Mouse (Mus musculus): ENCODE measurements around the gene Nrxn1. TPM values are rescaled to one million over a fixed set of nuclear protein-coding genes. Genes with fewer than 3 reads are reported as not detected.
"Not testable (repeated sequence)": the region's sequence is repeated elsewhere in the genome, so short reads cannot be mapped to it uniquely, and the experiment has no call there.

Nrxn1 gene
- polyA plus RNA-seq, 1 experiment from 2014 or later: 285 TPM

- H3K9me3 ChIP-seq (ENCODE audit: control insufficient read depth, low read length); H3K27me3 ChIP-seq (ENCODE audit: control insufficient read depth, insufficient read depth, low read length); H3K4me1 ChIP-seq (ENCODE audit: control insufficient read depth, insufficient read depth, low read length); H3K4me3 ChIP-seq (ENCODE audit: low read depth, low read length); H3K36me3 ChIP-seq (ENCODE audit: control insufficient read depth, insufficient read depth, low read length); H3K9ac ChIP-seq (replicated peaks; ENCODE audit: low read depth, low read length); H3K4me2 ChIP-seq (ENCODE audit: low read depth, low read length); ATAC-seq (ENCODE audit: low read depth); H3K27ac ChIP-seq (ENCODE audit: low read depth, low read length): not testable (repeated sequence)
- 61% methylated on average over 7 of the region's 7 CpGs for WGBS
Observed at GRCm38 (mm10) chr17:90503999-90504398, 588.9 kb downstream of the Nrxn1 start.

- H3K27ac ChIP-seq (ENCODE audit: low read depth, low read length): no peak overlapping the region
- H3K4me1 ChIP-seq (ENCODE audit: control insufficient read depth, insufficient read depth, low read length): no peaks in the 10 kb centered on the region
- H3K36me3 ChIP-seq (ENCODE audit: control insufficient read depth, insufficient read depth, low read length): no peaks in the 10 kb centered on the region
- no peaks in the 10 kb centered on the region for H3K9me3 ChIP-seq (ENCODE audit: control insufficient read depth, low read length)
- H3K4me2 ChIP-seq (ENCODE audit: low read depth, low read length): no peak overlapping the region
- WGBS: 50% methylated on average over 6 of the region's 6 CpGs
- H3K27me3 ChIP-seq (ENCODE audit: control insufficient read depth, insufficient read depth, low read length): no peaks in the 10 kb centered on the region
- H3K4me3 ChIP-seq (ENCODE audit: low read depth, low read length): no peak overlapping the region
- ATAC-seq (ENCODE audit: low read depth): peak; percentile 65; the same call in 1 of the 2 replicates
- no peak overlapping the region for H3K9ac ChIP-seq (replicated peaks; ENCODE audit: low read depth, low read length)
Observed at GRCm38 (mm10) chr17:90501023-90501675, 591.7 kb downstream of the Nrxn1 start.

GRCm38 (mm10) chr17:90479531-90480250 lies 613.2 kb downstream of the Nrxn1 start:
- Histone ChIP-seq H3K4me3 (ENCODE audit: low read depth, low read length) (no peak overlapping the region), H3K36me3 (ENCODE audit: control insufficient read depth, insufficient read depth, low read length) (no peaks in the 10 kb centered on the region), H3K27ac (ENCODE audit: low read depth, low read length) (peak overlapping the region; percentile 3; the same call in 1 of the 2 replicates), H3K9ac (replicated peaks; ENCODE audit: low read depth, low read length) (no peak overlapping the region), H3K27me3 (ENCODE audit: control insufficient read depth, insufficient read depth, low read length) (no peaks in the 10 kb centered on the region), H3K4me2 (ENCODE audit: low read depth, low read length) (no peak overlapping the region), H3K9me3 (ENCODE audit: control insufficient read depth, low read length) (no peaks in the 10 kb centered on the region), H3K4me1 (ENCODE audit: control insufficient read depth, insufficient read depth, low read length) (no peaks in the 10 kb centered on the region)
- ATAC-seq (ENCODE audit: low read depth): peak; percentile 92

GRCm38 (mm10) chr17:90456748-90457147 lies 636.1 kb downstream of the Nrxn1 start:
- no peaks in the 10 kb centered on the region for H3K27me3 ChIP-seq (ENCODE audit: control insufficient read depth, insufficient read depth, low read length)
- 0 out of 2 replicates have a peak overlapping the region, but pooled peaks have one; percentile 66 for H3K4me3 ChIP-seq (ENCODE audit: low read depth, low read length)
- H3K9ac ChIP-seq (replicated peaks; ENCODE audit: low read depth, low read length): no peak overlapping the region
- 37% methylated on average over 5 of the region's 5 CpGs for WGBS
- H3K4me1 ChIP-seq (ENCODE audit: control insufficient read depth, insufficient read depth, low read length): peaks cover 5% of the 10 kb centered on the region; the same call in 1 of the 2 replicates
- peak overlapping the region; percentile 64 for H3K4me2 ChIP-seq (ENCODE audit: low read depth, low read length)
- H3K9me3 ChIP-seq (ENCODE audit: control insufficient read depth, low read length): no peaks in the 10 kb centered on the region
- ATAC-seq (ENCODE audit: low read depth): no peak
- 0 out of 2 replicates have a peak overlapping the region, but pooled peaks have one; percentile 91 for H3K27ac ChIP-seq (ENCODE audit: low read depth, low read length)
- no peaks in the 10 kb centered on the region for H3K36me3 ChIP-seq (ENCODE audit: control insufficient read depth, insufficient read depth, low read length)

- Histone ChIP-seq H3K4me1 (ENCODE audit: control insufficient read depth, insufficient read depth, low read length) (peaks cover 5% of the 10 kb centered on the region; the same call in 1 of the 2 replicates), H3K27me3 (ENCODE audit: control insufficient read depth, insufficient read depth, low read length) (no peaks in the 10 kb centered on the region), H3K9me3 (ENCODE audit: control insufficient read depth, low read length) (no peaks in the 10 kb centered on the region), H3K36me3 (ENCODE audit: control insufficient read depth, insufficient read depth, low read length) (no peaks in the 10 kb centered on the region), H3K9ac (replicated peaks; ENCODE audit: low read depth, low read length) (peak overlapping the region; percentile 86), H3K27ac (ENCODE audit: low read depth, low read length) (peak overlapping the region; percentile 91), H3K4me3 (ENCODE audit: low read depth, low read length) (peak overlapping the region; percentile 66), H3K4me2 (ENCODE audit: low read depth, low read length) (peak overlapping the region; percentile 64)
- WGBS: 0% methylated on average over 13 of the region's 13 CpGs
- ATAC-seq (ENCODE audit: low read depth): peak; percentile 71
Observed at GRCm38 (mm10) chr17:90455904-90456303, 637.0 kb downstream of the Nrxn1 start.

- H3K4me2 ChIP-seq (ENCODE audit: low read depth, low read length): peak overlapping the region; percentile 64
- peak overlapping the region; percentile 66 for H3K4me3 ChIP-seq (ENCODE audit: low read depth, low read length)
- no peaks in the 10 kb centered on the region for H3K27me3 ChIP-seq (ENCODE audit: control insufficient read depth, insufficient read depth, low read length)
- ATAC-seq (ENCODE audit: low read depth): peak; percentile 71
- under 1% methylated on average over 23 of the region's 23 CpGs for WGBS
- H3K4me1 ChIP-seq (ENCODE audit: control insufficient read depth, insufficient read depth, low read length): peaks cover 5% of the 10 kb centered on the region; the same call in 1 of the 2 replicates
- no peaks in the 10 kb centered on the region for H3K9me3 ChIP-seq (ENCODE audit: control insufficient read depth, low read length)
- H3K9ac ChIP-seq (replicated peaks; ENCODE audit: low read depth, low read length): peak overlapping the region; percentile 86
- no peaks in the 10 kb centered on the region for H3K36me3 ChIP-seq (ENCODE audit: control insufficient read depth, insufficient read depth, low read length)
- peak overlapping the region; percentile 91 for H3K27ac ChIP-seq (ENCODE audit: low read depth, low read length)
Observed at GRCm38 (mm10) chr17:90455409-90455775, 637.5 kb downstream of the Nrxn1 start.

GRCm38 (mm10) chr17:90454738-90455408 lies 638.0 kb downstream of the Nrxn1 start:
- peak; percentile 56 for ATAC-seq (ENCODE audit: low read depth)
- H3K27ac ChIP-seq (ENCODE audit: low read depth, low read length): peak overlapping the region; percentile 91
- under 1% methylated on average over 34 of the region's 41 CpGs for WGBS
- H3K9me3 ChIP-seq (ENCODE audit: control insufficient read depth, low read length): no peaks in the 10 kb centered on the region
- H3K9ac ChIP-seq (replicated peaks; ENCODE audit: low read depth, low read length): peak overlapping the region; percentile 86
- no peaks in the 10 kb centered on the region for H3K36me3 ChIP-seq (ENCODE audit: control insufficient read depth, insufficient read depth, low read length)
- H3K4me2 ChIP-seq (ENCODE audit: low read depth, low read length): peak overlapping the region; percentile 64
- peaks cover 5% of the 10 kb centered on the region; the same call in 1 of the 2 replicates for H3K4me1 ChIP-seq (ENCODE audit: control insufficient read depth, insufficient read depth, low read length)
- H3K27me3 ChIP-seq (ENCODE audit: control insufficient read depth, insufficient read depth, low read length): no peaks in the 10 kb centered on the region
- H3K4me3 ChIP-seq (ENCODE audit: low read depth, low read length): peak overlapping the region; percentile 66

- peak overlapping the region; percentile 64 for H3K4me2 ChIP-seq (ENCODE audit: low read depth, low read length)
- 3% methylated on average over 15 of the region's 15 CpGs for WGBS
- H3K27me3 ChIP-seq (ENCODE audit: control insufficient read depth, insufficient read depth, low read length): no peaks in the 10 kb centered on the region
- peaks cover 5% of the 10 kb centered on the region; the same call in 1 of the 2 replicates for H3K4me1 ChIP-seq (ENCODE audit: control insufficient read depth, insufficient read depth, low read length)
- ATAC-seq (ENCODE audit: low read depth): peak; percentile 71
- peak overlapping the region; percentile 66 for H3K4me3 ChIP-seq (ENCODE audit: low read depth, low read length)
- H3K9me3 ChIP-seq (ENCODE audit: control insufficient read depth, low read length): no peaks in the 10 kb centered on the region
- peak overlapping the region; percentile 86 for H3K9ac ChIP-seq (replicated peaks; ENCODE audit: low read depth, low read length)
- H3K36me3 ChIP-seq (ENCODE audit: control insufficient read depth, insufficient read depth, low read length): no peaks in the 10 kb centered on the region
- H3K27ac ChIP-seq (ENCODE audit: low read depth, low read length): peak overlapping the region; percentile 91
Observed at GRCm38 (mm10) chr17:90454356-90454737, 638.5 kb downstream of the Nrxn1 start.
